Mouse (Mus musculus): ENCODE data around the gene Prdm1.

DNA sequence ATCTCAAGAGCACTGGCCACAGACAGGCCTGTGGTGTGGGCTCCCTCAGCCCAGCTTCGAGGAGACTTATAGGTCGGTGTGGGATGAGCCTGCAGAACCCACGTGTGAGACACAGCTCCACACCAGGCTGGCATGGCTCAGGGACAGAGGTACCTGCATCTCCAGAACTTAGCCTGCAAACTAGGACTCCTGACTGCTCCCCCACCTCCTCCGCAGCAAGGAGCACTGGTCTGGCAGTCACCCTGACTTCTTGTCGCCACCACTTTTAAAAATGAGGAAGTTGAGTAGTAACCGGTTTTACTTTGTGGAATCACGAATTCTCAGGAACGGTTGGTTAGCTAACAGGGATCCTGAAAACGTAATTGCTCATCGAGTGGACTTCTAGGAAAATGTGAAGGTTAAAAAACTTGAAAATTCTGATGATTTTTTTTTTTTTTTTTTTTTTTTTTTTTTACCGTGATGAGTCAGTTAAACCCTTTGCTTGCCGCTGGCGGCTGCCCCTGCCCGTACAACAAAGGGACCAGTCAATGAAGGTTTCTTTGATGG lies 10.8 kb upstream of the Prdm1 start:
- no peak for TF ChIP-seq CTCF (IDR thresholded peaks at IDR 0.05; ENCODE audit: low read depth)
- no peak for TF ChIP-seq EP300 (IDR thresholded peaks at IDR 0.05; ENCODE audit: low read depth)

Data from liver, embryonic 14.5 days (tissue).